Mouse (Mus musculus) neural tube, embryonic 15.5 days (tissue): Measurements from ENCODE around the gene Sult3a2. TPM values are rescaled to one million over a fixed set of nuclear protein-coding genes. Genes with fewer than 3 reads are reported as not detected.

Experiments used
- ATAC-seq: fragments of 200-750 bp; cut with Nextera tagmentation; 2 replicates; pipeline ENCODE4 v1.8.0; 2017; ENCODE audit warnings: mild to moderate bottlenecking, moderate TSS enrichment, moderate library complexity; ENCODE audit not compliant: low FRiP score
- H3K27ac ChIP-seq: fragments of 300-500 bp; sonication (generic); replicated peaks from 2 replicates; pipeline ENCODE4 v1.5.1; 2015; ENCODE audit warnings: mild to moderate bottlenecking, inconsistent platforms
- H3K27me3 ChIP-seq: fragments of 300-500 bp; sonication (generic); replicated peaks from 2 replicates; pipeline ENCODE4 v1.6.1; 2015; ENCODE audit warnings: inconsistent platforms
- H3K36me3 ChIP-seq: fragments of 300-500 bp; sonication (generic); 2 replicates; pipeline ENCODE4 v1.6.1; 2015; ENCODE audit warnings: inconsistent platforms
- H3K4me1 ChIP-seq: fragments of 300-500 bp; sonication (generic); 2 replicates; pipeline ENCODE4 v1.6.1; 2015; ENCODE audit warnings: inconsistent platforms
- H3K4me2 ChIP-seq: fragments of 300-500 bp; sonication (generic); 2 replicates; pipeline ENCODE4 v1.6.1; 2015; ENCODE audit warnings: inconsistent platforms, mild to moderate bottlenecking, moderate library complexity
- H3K4me3 ChIP-seq: fragments of 300-500 bp; sonication (generic); replicated peaks from 2 replicates; pipeline ENCODE4 v1.5.1; 2015; ENCODE audit warnings: mild to moderate bottlenecking, inconsistent platforms
- H3K9ac ChIP-seq: fragments of 300-500 bp; sonication (generic); replicated peaks from 2 replicates; pipeline ENCODE4 v1.6.1; 2015; ENCODE audit warnings: mild to moderate bottlenecking, inconsistent platforms
- H3K9me3 ChIP-seq: fragments of 300-500 bp; sonication (generic); replicated peaks from 2 replicates; pipeline ENCODE4 v1.6.1; 2016; ENCODE audit warnings: inconsistent platforms
- whole genome bisulfite sequencing: fragments of 180-500 bp; shearing (Covaris S2); methylation state at CpG from one replicate; pipeline ENCODE4 v1.1.7; 2015; ENCODE audit warnings: mixed read lengths; 5-methylcytosine and 5-hydroxymethylcytosine counted together
- polyA plus RNA-seq: library from polyadenylated mRNA; unstranded; fragments of >200 nt; fragmentation: Nextera tagmentation; extraction: Ambion mirVana; gene quantifications from 2 replicates; pipeline ENCODE4 v1.2.1, GENCODE M21; 2015

Sult3a2 gene
- polyA plus RNA-seq, 1 experiment from 2014 or later, result not detected

GRCm38 (mm10) chr10:33723764-33724163 is 62.7 kb downstream of the Sult3a2 start:
- Histone ChIP-seq H3K4me1 (no peaks in the 10 kb centered on the region), H3K27ac (no peak overlapping the region), H3K4me3 (no peak overlapping the region), H3K4me2 (no peak overlapping the region), H3K9me3 (no peaks in the 10 kb centered on the region), H3K9ac (no peak overlapping the region), H3K36me3 (no peaks in the 10 kb centered on the region), H3K27me3 (no peaks in the 10 kb centered on the region)
- 43% methylated on average over 6 of the region's 6 CpGs for WGBS
- ATAC-seq, result no peak

DNA sequence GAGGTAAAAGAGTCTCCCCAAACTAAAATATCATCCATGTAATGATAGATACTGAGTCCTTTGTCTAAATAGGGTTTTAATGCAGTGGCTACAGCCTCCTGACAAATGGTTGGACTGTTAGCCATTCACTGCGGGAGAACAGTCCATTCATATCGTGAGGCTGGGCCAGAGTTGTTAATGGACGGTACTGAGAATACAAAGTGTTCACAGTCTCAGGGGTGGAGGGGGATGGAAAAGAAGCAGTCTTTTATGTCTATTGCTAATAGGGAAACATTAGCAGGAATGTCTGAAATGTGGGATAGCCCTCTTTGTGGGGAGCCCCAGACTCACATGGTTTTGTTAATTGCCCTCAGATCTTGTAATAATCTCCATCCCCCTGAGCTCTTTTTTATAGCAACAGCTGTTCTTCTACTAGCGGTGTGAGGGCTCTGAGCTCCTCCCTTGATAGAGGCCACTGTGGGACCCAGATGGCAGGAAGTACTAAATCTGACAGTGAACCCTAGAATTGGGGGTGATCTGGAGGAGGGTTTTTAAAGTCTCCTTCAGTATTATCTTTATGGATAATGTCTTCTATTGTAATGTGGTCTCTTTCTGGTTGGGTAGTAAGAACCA is 64.6 kb downstream of the Sult3a2 start:
- no peaks in the 10 kb centered on the region for H3K9me3 ChIP-seq
- H3K36me3 ChIP-seq, result no peaks in the 10 kb centered on the region
- H3K4me1 ChIP-seq, result no peaks in the 10 kb centered on the region
- H3K9ac ChIP-seq, result no peak overlapping the region
- H3K27ac ChIP-seq, result no peak overlapping the region
- no peak overlapping the region for H3K4me2 ChIP-seq
- ATAC-seq, result no peak; the same call in 1 of the 2 replicates
- H3K4me3 ChIP-seq, result no peak overlapping the region
- H3K27me3 ChIP-seq, result no peaks in the 10 kb centered on the region
- WGBS, result 37% methylated on average over 4 of the region's 4 CpGs

Other genes starting within 250 kb of the Sult3a2 start
- gene Clvs2, start 161.9 kb downstream of the Sult3a2 start, polyA plus RNA-seq, result 19.4 and 24.3 TPM in 2 replicates
- gene Sult3a1, start 71.0 kb upstream of the Sult3a2 start, polyA plus RNA-seq, result not detected in 2 replicates
- gene Rsph4a, start 118.4 kb upstream of the Sult3a2 start, polyA plus RNA-seq, result 1.2 and 1.5 TPM in 2 replicates
- 19.6 and 21.4 TPM in 2 replicates for gene Zup1, start 164.6 kb upstream of the Sult3a2 start, polyA plus RNA-seq
- 116 and 129 TPM in 2 replicates for gene Rwdd1, start 232.9 kb upstream of the Sult3a2 start, polyA plus RNA-seq